Mouse (Mus musculus): ENCODE data around the gene Twf2. TPM values are rescaled to one million over a fixed set of nuclear protein-coding genes. Genes with fewer than 3 reads are reported as not detected.

Gene Twf2
- total and polyA plus RNA-seq, 3 experiments = 120 to 186 (median 131) TPM

DNA sequence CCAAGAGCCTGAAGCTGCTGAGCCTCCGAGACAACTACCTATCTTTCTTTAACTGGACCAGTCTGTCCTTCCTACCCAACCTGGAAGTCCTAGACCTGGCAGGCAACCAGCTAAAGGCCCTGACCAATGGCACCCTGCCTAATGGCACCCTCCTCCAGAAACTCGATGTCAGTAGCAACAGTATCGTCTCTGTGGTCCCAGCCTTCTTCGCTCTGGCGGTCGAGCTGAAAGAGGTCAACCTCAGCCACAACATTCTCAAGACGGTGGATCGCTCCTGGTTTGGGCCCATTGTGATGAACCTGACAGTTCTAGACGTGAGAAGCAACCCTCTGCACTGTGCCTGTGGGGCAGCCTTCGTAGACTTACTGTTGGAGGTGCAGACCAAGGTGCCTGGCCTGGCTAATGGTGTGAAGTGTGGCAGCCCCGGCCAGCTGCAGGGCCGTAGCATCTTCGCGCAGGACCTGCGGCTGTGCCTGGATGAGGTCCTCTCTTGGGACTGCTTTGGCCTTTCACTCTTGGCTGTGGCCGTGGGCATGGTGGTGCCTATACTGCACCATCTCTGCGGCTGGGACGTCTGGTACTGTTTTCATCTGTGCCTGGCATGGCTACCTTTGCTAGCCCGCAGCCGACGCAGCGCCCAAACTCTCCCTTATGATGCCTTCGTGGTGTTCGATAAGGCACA lies 22.7 kb downstream of the Twf2 start:
- peak overlapping the region in 1 of 3 experiments; percentile 8 for H3K4me3 ChIP-seq (replicated peaks in 1 of 3; ENCODE audit: low read depth in 2 of 3, low read length in 2 of 3, poor library complexity in 1 of 3)
- H3K79me2 ChIP-seq (replicated peaks; ENCODE audit: control insufficient read depth, extremely low read depth, insufficient read depth, poor library complexity, severe bottlenecking) = no peaks in the 10 kb centered on the region
- peaks cover 41% of the 10 kb centered on the region for H3K9me3 ChIP-seq (replicated peaks; ENCODE audit: low read length)
- no peak for DNase-seq (ENCODE audit: extremely low read depth)
- TF ChIP-seq NRF1 (IDR thresholded peaks at IDR 0.05; ENCODE audit: low read depth, low read length) (no peak), MEF2A (IDR thresholded peaks at IDR 0.05; ENCODE audit: borderline replicate concordance, low read depth, low read length) (no peak)
- no peaks in the 10 kb centered on the region for H3K27me3 ChIP-seq (replicated peaks)
- no peak overlapping the region for H3K9ac ChIP-seq (ENCODE audit: insufficient read depth, low read depth)
- H3K4me1 ChIP-seq (ENCODE audit: control insufficient read depth in 1 of 2, insufficient read depth in 2 of 2) = peaks cover 36 to 59% of the 10 kb centered on the region in 2 experiments
- no peak overlapping the region for H3K4me2 ChIP-seq (ENCODE audit: insufficient read depth, low read depth, poor library complexity, severe bottlenecking)
- dilution Hi-C loops (cut with MboI; ENCODE audit: extremely low pct_ligation_motif_present, extremely low pct_unique_long_range_greater_than_20kb, low sequenced_read_pairs) (no loop called here), in situ Hi-C loops (cut with MboI; ENCODE audit: low pct_ligation_motif_present, low pct_unique_long_range_greater_than_20kb, low sequenced_read_pairs) (no loop called here)
- H3K27ac ChIP-seq (ENCODE audit: insufficient read depth, low read depth) = no peak overlapping the region
- peaks cover 28 to 51% of the 10 kb centered on the region in 2 experiments for H3K36me3 ChIP-seq (replicated peaks in 1 of 2; ENCODE audit: control insufficient read depth in 1 of 2, insufficient read depth in 1 of 2, low read length in 1 of 2)

DNA sequence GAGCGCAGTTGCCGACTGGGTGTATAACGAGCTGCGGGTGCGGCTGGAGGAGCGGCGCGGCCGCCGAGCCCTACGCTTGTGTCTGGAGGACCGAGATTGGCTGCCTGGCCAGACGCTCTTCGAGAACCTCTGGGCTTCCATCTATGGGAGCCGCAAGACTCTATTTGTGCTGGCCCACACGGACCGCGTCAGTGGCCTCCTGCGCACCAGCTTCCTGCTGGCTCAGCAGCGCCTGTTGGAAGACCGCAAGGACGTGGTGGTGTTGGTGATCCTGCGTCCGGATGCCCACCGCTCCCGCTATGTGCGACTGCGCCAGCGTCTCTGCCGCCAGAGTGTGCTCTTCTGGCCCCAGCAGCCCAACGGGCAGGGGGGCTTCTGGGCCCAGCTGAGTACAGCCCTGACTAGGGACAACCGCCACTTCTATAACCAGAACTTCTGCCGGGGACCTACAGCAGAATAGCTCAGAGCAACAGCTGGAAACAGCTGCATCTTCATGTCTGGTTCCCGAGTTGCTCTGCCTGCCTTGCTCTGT lies 23.3 kb downstream of the Twf2 start:
- no peak for DNase-seq (ENCODE audit: extremely low read depth)
- H3K27ac ChIP-seq (ENCODE audit: insufficient read depth, low read depth) = no peak overlapping the region
- peaks cover 41% of the 10 kb centered on the region for H3K9me3 ChIP-seq (replicated peaks; ENCODE audit: low read length)
- no peaks in the 10 kb centered on the region for H3K27me3 ChIP-seq (replicated peaks)
- in situ Hi-C loops (cut with MboI; ENCODE audit: low pct_ligation_motif_present, low pct_unique_long_range_greater_than_20kb, low sequenced_read_pairs) = no loop called here
- H3K4me2 ChIP-seq (ENCODE audit: insufficient read depth, low read depth, poor library complexity, severe bottlenecking) = no peak overlapping the region
- no peak for TF ChIP-seq JUND (conservative IDR thresholded peaks at IDR 0.05; ENCODE audit: low read depth, low read length)
- TF ChIP-seq SMC3 (IDR thresholded peaks at IDR 0.05; ENCODE audit: low read depth, low read length) = no peak
- no peak for TF ChIP-seq EP300 (IDR thresholded peaks at IDR 0.05; ENCODE audit: low read length)
- TF ChIP-seq ZC3H11A (IDR thresholded peaks at IDR 0.05; ENCODE audit: low read depth, low read length) = no peak
- TF ChIP-seq CHD2 (IDR thresholded peaks at IDR 0.05; ENCODE audit: low read length) = no peak
- TF ChIP-seq MAX (IDR thresholded peaks at IDR 0.05; ENCODE audit: low read length) = no peak
- no peak for TF ChIP-seq BHLHE40 (IDR thresholded peaks at IDR 0.05; ENCODE audit: low read depth, low read length)
- no peak for TF ChIP-seq MAFK (IDR thresholded peaks at IDR 0.05; ENCODE audit: insufficient replicate concordance, low read length)
- no peak for TF ChIP-seq CHD1 (IDR thresholded peaks at IDR 0.05; ENCODE audit: low read depth, low read length)
- no peak for TF ChIP-seq MYC (IDR thresholded peaks at IDR 0.05; ENCODE audit: low read depth, low read length)
- TF ChIP-seq JUN (IDR thresholded peaks at IDR 0.05; ENCODE audit: insufficient read depth, low read depth, low read length) = no peak
- H3K4me3 ChIP-seq (replicated peaks in 1 of 3; ENCODE audit: low read depth in 2 of 3, low read length in 2 of 3, poor library complexity in 1 of 3) = no peak overlapping the region
- dilution Hi-C loops (cut with MboI; ENCODE audit: extremely low pct_ligation_motif_present, extremely low pct_unique_long_range_greater_than_20kb, low sequenced_read_pairs) = no loop called here
- peaks cover 33 to 59% of the 10 kb centered on the region in 2 experiments for H3K4me1 ChIP-seq (ENCODE audit: control insufficient read depth in 1 of 2, insufficient read depth in 2 of 2)
- H3K9ac ChIP-seq (ENCODE audit: insufficient read depth, low read depth) = no peak overlapping the region
- no peaks in the 10 kb centered on the region for H3K79me2 ChIP-seq (replicated peaks; ENCODE audit: control insufficient read depth, extremely low read depth, insufficient read depth, poor library complexity, severe bottlenecking)
- H3K36me3 ChIP-seq (replicated peaks in 1 of 2; ENCODE audit: control insufficient read depth in 1 of 2, insufficient read depth in 1 of 2, low read length in 1 of 2) = peaks cover 28 to 51% of the 10 kb centered on the region in 2 experiments

Data from CH12.LX (cell line).